Mouse (Mus musculus) megakaryocyte progenitor cell, adult 5-6 weeks (primary cell): Measurements from ENCODE around the gene Nckap5. TPM values are rescaled to one million over a fixed set of nuclear protein-coding genes. Genes with fewer than 3 reads are reported as not detected.
"Not testable (repeated sequence)": the region's sequence is repeated elsewhere in the genome, so short reads cannot be mapped to it uniquely, and the experiment has no call there.

Experiments
- ATAC-seq: replicated peaks from 2 replicates; pipeline ENCODE4 v1.8.0; 2016; ENCODE audit warnings: mild to moderate bottlenecking, moderate TSS enrichment, inconsistent platforms; ENCODE audit not compliant: poor library complexity
- total RNA-seq, 2 experiments: library from RNA; stranded (forward) in 1 of 2; stranded (reverse) in 1 of 2; fragments of 157-497, 149-512 nt in 1 of 2; fragments of 200-1000 nt in 1 of 2; gene quantifications; 2 replicates each; pipeline versions ENCODE4 v1.2.3 to v1.2.4; 2015 to 2017

Gene Nckap5
- total RNA-seq, 2 experiments from 2014 or later, result 0.08 TPM; not detected in 1

DNA sequence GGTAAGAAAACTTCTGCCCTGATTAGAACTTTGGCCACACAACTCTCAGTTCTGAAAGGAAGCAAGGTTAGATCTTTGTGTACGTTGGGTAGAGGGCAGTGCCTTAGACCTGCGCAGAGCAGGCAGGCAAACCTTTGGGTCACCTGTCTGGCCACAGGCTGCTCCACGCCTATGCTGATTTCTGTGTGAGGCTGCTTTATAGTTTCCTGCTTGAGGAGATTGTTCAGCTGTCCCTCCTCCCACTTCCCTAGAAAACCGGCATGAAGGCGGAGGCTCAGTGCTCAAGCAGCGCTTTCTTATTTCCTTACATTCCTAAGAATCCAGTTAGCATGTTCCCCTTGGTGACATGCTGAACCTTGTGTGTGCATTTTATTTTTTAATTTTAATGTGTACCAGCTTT is 620.4 kb downstream of the Nckap5 start:
- no peak for ATAC-seq

- no peak for ATAC-seq
These were observed 620.9 kb downstream of the Nckap5 start for GRCm38 (mm10) chr1:126209743-126210142.

GRCm38 (mm10) chr1:126209131-126209530 is 621.5 kb downstream of the Nckap5 start:
- ATAC-seq, result no peak

DNA sequence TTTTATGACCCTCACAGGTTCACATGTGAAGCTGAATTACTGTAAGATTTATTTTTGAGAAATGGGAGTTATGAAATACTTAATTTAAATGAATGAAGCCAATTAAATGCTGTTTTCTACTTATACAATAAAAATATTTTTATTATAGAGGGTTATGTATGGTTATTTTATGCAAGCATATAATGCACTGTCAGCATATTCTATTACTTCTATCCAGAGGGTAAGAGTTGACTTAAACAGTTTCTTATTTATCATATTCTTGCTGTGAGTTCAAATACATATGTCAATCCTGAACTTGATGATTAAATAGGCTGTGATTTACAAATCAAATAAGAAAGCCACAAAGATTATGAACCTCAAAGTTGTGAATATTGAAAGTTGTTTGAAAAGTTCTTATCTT is 633.7 kb downstream of the Nckap5 start:
- no peak for ATAC-seq

- no peak for ATAC-seq
These were observed 640.2 kb downstream of the Nckap5 start for GRCm38 (mm10) chr1:126190353-126190752.

DNA sequence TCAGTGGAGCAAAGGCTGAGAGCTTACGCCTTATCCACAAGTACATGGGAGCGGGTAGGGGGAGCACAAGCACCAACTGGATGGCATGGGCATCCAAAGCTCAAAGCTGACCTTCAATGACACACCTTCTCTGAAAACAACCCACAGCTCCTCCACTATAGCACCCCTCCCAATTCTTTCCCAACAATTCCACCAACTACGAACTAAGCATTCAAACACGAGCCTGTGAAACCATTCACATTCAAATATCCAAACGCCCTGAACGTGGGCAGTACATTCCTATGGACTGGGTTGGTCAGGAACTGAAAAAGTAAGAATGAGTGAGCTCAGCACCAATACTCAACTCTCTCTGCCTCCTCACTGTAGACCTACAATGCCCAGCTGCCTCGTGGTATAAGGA is 646.8 kb downstream of the Nckap5 start:
- ATAC-seq, result no peak

- no peak for ATAC-seq
These were observed 662.0 kb downstream of the Nckap5 start for GRCm38 (mm10) chr1:126168579-126168978.

- ATAC-seq, result no peak
These were observed 662.5 kb downstream of the Nckap5 start for GRCm38 (mm10) chr1:126168131-126168530.

GRCm38 (mm10) chr1:126167546-126167945 is 663.1 kb downstream of the Nckap5 start:
- ATAC-seq, result no peak

GRCm38 (mm10) chr1:126159287-126159686 is 671.3 kb downstream of the Nckap5 start:
- ATAC-seq, result no peak

GRCm38 (mm10) chr1:126155816-126156215 is 674.8 kb downstream of the Nckap5 start:
- ATAC-seq, result no peak

DNA sequence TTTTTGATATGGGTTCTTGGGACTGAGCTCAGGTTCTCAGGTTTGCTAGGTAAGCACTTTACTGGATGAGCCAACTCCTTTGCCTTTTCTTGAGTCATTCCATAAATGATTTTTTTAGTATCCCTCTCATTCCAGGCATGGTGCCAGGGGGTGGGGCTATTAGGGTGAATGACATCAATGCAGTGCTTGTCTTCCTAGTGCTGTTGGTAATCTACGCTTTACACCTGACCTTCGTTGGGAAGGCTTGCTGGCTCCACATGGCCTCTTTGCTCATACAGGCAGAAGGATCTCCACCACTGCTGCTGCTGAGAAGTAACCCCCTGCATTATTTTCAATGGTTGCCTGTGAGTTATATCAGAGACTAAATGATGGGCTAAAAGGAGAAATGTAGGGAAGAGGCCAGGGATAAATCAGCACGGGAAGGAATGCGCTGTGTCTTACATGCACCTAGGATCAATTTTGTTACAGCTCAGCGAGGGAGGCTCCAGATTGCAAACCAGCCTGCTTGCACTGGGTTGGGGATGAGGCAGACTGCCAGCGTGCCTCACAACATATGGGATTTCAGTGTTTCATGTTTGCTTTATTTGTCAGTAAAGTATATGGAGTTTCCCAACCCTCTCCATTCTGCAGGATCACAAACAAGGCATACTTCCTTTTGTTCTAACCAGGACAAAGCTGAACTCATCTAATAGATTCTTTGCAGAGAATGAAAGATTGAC is 676.9 kb downstream of the Nckap5 start:
- ATAC-seq, result no peak

DNA sequence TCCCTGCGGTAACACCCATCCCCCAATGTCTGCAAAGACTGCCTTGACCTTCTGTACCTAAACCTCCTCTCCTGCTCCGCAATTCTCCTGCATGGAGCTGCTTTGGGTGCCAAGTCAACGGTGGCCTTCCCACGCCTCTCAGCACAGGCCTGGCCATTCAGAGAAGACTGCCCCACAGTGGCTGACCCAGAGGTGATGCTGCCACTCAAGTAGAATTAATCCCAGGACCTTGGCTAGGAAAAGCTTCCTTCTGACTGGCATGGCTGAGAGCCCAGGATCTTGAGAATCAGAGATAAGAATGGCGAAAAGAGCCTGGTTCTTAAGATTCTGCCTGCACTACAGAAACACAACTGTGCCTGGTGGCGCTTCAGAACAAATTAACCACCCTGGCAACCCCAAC is 678.4 kb downstream of the Nckap5 start:
- no peak for ATAC-seq

- no peak for ATAC-seq
These were observed 680.6 kb downstream of the Nckap5 start for GRCm38 (mm10) chr1:126149966-126150365.

- ATAC-seq, result no peak
These were observed 694.9 kb downstream of the Nckap5 start for GRCm38 (mm10) chr1:126135717-126136116.

DNA sequence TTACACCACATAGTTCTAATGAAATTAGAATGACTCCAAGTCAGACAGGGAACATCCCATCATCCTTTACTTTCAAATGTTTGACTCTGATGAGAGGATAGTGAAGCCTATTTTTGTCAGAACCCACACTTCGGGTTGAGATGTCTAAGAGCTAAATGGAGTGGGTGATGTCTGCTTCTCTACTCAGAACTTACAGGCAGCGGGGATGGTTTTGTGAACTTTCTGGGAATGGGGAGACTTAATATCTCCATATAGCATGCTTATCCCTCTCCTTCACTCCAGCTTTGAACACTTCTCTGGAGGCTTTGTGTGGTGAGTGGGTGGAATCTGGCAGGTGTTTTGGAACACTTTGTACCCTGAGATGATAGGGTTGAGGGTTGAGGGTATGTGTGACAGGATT is 698.3 kb downstream of the Nckap5 start:
- ATAC-seq, result no peak

- no peak for ATAC-seq
These were observed 701.5 kb downstream of the Nckap5 start for GRCm38 (mm10) chr1:126129129-126129528.

DNA sequence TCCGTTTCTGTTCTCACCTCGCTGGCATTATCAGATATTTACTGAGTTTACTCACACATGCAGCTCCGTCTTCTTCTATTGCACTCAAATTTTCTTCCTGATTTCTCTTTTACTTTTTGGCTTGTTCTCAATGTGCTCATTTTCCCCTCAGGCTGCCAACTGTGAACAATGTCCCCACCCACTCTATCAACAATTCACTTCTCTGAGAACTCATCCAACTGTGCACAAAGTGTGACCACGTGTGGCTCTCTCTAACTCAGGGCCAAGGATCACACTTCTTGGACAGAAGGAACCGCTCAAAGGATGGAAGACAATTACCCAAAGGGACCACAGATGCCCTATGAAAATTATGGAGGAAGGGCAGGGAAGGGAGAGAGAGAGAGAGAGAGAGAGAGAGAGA is 707.5 kb downstream of the Nckap5 start:
- ATAC-seq, result no peak

GRCm38 (mm10) chr1:126120506-126120905 is 710.1 kb downstream of the Nckap5 start:
- no peak for ATAC-seq

DNA sequence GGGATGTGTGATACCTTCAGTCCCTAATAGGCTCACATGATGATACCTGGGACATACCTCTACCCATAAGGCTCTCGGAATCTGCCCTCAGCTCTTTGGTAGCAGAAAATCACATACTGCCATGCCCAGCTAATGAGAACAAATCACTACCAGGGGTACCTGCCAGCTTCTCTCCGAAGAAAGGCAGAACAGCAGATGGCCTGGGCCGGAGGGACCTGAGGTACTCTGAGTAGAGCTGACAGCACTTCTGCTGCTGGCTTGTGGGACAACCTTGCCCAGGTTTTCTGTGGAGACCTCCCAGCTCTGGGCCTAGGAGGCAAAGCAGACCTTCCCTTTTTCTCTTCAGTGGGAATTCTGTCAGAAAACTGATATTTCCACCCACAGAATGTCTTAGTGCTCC is 714.6 kb downstream of the Nckap5 start:
- no peak for ATAC-seq

DNA sequence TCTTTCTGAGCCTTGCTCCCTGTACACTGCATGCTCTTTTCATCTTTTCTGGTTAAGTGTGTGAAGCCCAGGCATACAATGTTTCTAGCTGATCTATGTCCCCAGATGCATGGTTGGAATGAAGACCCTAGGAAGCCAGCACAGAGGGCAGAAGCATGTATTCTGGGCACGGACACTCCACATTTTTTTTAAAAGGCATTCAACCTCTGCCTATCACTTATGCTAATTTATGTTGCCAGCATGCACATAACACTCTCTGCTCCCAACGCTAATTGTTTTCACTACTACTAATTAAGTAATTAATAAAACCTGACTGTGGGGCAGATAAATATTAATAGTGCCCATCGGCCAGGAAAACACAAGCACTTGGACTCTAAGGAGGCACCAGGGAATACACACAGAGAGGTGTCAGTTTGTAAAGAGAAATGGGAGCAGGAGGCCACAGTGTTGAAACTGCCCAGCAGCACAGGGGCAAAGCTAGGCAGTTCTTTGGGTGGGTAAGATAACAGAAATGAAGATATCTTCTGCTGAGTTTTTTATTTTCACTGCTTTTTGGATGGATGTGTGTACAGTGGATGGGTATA is 724.8 kb downstream of the Nckap5 start:
- ATAC-seq, result no peak

DNA sequence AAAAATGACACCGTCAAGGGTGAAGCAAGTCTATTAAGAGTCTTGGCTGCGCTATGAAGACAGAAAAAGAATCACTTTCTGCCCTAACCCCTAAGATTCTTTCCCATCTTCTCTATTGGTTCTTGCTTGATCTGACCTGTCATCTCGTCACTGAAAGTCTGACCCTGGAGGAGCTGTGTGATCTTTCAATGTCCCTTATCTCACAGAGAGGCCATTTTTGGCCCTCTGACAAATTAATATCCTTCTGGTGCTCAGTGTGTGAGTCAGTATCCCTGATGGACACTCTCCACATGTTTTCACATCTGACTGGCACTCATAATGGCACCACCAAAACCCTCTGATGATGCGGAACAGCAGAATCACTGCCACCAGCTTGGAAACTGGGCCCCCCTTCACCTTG is 736.3 kb downstream of the Nckap5 start:
- no peak for ATAC-seq

GRCm38 (mm10) chr1:126091979-126092378 is 738.6 kb downstream of the Nckap5 start:
- ATAC-seq, result not testable (repeated sequence)
